ENCODE assay signal across 7 mouse cellular contexts in genomic region chr3:89101459-89101811, GRCm38 (mm10). TPM values are rescaled to one million over a fixed set of nuclear protein-coding genes. Genes with fewer than 3 reads are reported as not detected.
A peak's percentile ranks its signal among the peaks of the same experiment; 100 is the strongest.
DNase-seq lines count a peak whose midpoint lies in the region; ATAC-seq and TF ChIP-seq lines count a peak whose summit lies in the region.

No protein-coding gene starts in this region.

- no peaks in the 10 kb centered on the region for H3K36me3 ChIP-seq in lung, postnatal 0 days (ENCODE audit: insufficient read depth, low read length)
- H3K36me3 ChIP-seq in embryonic facial prominence, embryonic 13.5 days: peaks cover 34% of the 10 kb centered on the region
- peaks cover 12% of the 10 kb centered on the region for H3K36me3 ChIP-seq in hindbrain, embryonic 16.5 days (ENCODE audit: control insufficient read depth, insufficient read depth, low read length)
- H3K36me3 ChIP-seq in midbrain, embryonic 12.5 days: peaks cover 28% of the 10 kb centered on the region

- TF ChIP-seq EP300 in lung, postnatal 0 days (IDR thresholded peaks at IDR 0.05): no peak

- peak overlapping the region; percentile 66 for H3K4me3 ChIP-seq in lung, postnatal 0 days (ENCODE audit: low read depth, low read length)
- peak overlapping the region; percentile 67 for H3K4me3 ChIP-seq in embryonic facial prominence, embryonic 13.5 days
- H3K4me3 ChIP-seq in hindbrain, embryonic 16.5 days (ENCODE audit: low read length): peak overlapping the region; percentile 62
- H3K4me3 ChIP-seq in midbrain, embryonic 12.5 days: peak overlapping the region; percentile 82

- ATAC-seq in lung, postnatal 0 days: peak; percentile 18
- ATAC-seq in embryonic facial prominence, embryonic 13.5 days (ENCODE audit: insufficient number of reproducible peaks, insufficient read depth, low FRiP score, low TSS enrichment, low read depth): no peak
- peak; percentile 35 for ATAC-seq in hindbrain, embryonic 16.5 days
- ATAC-seq in midbrain, embryonic 12.5 days (ENCODE audit: low FRiP score, low read depth): no peak

- peak overlapping the region; percentile 35; the same call in 1 of the 2 replicates for H3K27ac ChIP-seq in lung, postnatal 0 days (ENCODE audit: low read length)
- peak overlapping the region; percentile 68 for H3K27ac ChIP-seq in embryonic facial prominence, embryonic 13.5 days
- H3K27ac ChIP-seq in hindbrain, embryonic 16.5 days (ENCODE audit: low read depth, low read length): peak overlapping the region; percentile 70
- peak overlapping the region; percentile 73 for H3K27ac ChIP-seq in midbrain, embryonic 12.5 days (replicated peaks)

- peaks cover 4% of the 10 kb centered on the region; the same call in 1 of the 2 replicates for H3K4me1 ChIP-seq in lung, postnatal 0 days (ENCODE audit: insufficient read depth, low read depth, low read length)
- peaks cover 35% of the 10 kb centered on the region for H3K4me1 ChIP-seq in embryonic facial prominence, embryonic 13.5 days
- peaks cover 27% of the 10 kb centered on the region for H3K4me1 ChIP-seq in hindbrain, embryonic 16.5 days (ENCODE audit: control insufficient read depth, insufficient read depth, low read depth, low read length)
- H3K4me1 ChIP-seq in midbrain, embryonic 12.5 days: peaks cover 27% of the 10 kb centered on the region

- WGBS in lung, postnatal 0 days: under 1% methylated on average over 19 of the region's 19 CpGs
- under 1% methylated on average over 19 of the region's 19 CpGs for WGBS in embryonic facial prominence, embryonic 13.5 days
- 0% methylated on average over 19 of the region's 19 CpGs for WGBS in hindbrain, embryonic 16.5 days
- WGBS in midbrain, embryonic 12.5 days: 1% methylated on average over 19 of the region's 19 CpGs

- no peaks in the 10 kb centered on the region for H3K9me3 ChIP-seq in lung, postnatal 0 days (ENCODE audit: low read length)
- H3K9me3 ChIP-seq in embryonic facial prominence, embryonic 13.5 days: no peaks in the 10 kb centered on the region
- H3K9me3 ChIP-seq in hindbrain, embryonic 16.5 days (ENCODE audit: control insufficient read depth, low read length): no peaks in the 10 kb centered on the region
- H3K9me3 ChIP-seq in midbrain, embryonic 12.5 days: no peaks in the 10 kb centered on the region

- H3K9ac ChIP-seq in lung, postnatal 0 days (replicated peaks; ENCODE audit: low read depth): peak overlapping the region; percentile 35
- H3K9ac ChIP-seq in embryonic facial prominence, embryonic 13.5 days: peak overlapping the region; percentile 76
- peak overlapping the region; percentile 72 for H3K9ac ChIP-seq in hindbrain, embryonic 16.5 days (ENCODE audit: low read depth, low read length)
- peak overlapping the region; percentile 74 for H3K9ac ChIP-seq in midbrain, embryonic 12.5 days (replicated peaks)

- H3K27me3 ChIP-seq in lung, postnatal 0 days (replicated peaks; ENCODE audit: insufficient read depth, low read length): no peaks in the 10 kb centered on the region
- H3K27me3 ChIP-seq in embryonic facial prominence, embryonic 13.5 days: no peaks in the 10 kb centered on the region
- no peaks in the 10 kb centered on the region for H3K27me3 ChIP-seq in hindbrain, embryonic 16.5 days (replicated peaks; ENCODE audit: control insufficient read depth, insufficient read depth, low read length)
- no peaks in the 10 kb centered on the region for H3K27me3 ChIP-seq in midbrain, embryonic 12.5 days

- H3K4me2 ChIP-seq in lung, postnatal 0 days (replicated peaks; ENCODE audit: low read depth, low read length): peak overlapping the region; percentile 91
- peak overlapping the region; percentile 85 for H3K4me2 ChIP-seq in embryonic facial prominence, embryonic 13.5 days
- H3K4me2 ChIP-seq in hindbrain, embryonic 16.5 days (ENCODE audit: low read length): peak overlapping the region; percentile 87
- H3K4me2 ChIP-seq in midbrain, embryonic 12.5 days (replicated peaks): peak overlapping the region; percentile 70

- DNase-seq in lung, postnatal 0 days (ENCODE audit: low spot score): no peak
- no peak for DNase-seq in lung, postnatal 14 days
- no peak for DNase-seq in thymus, postnatal 36 days
- no peak for DNase-seq in urinary bladder, postnatal 36 days (ENCODE audit: low spot score in 2 of 2)

- no peak for TF ChIP-seq CTCF in lung, postnatal 0 days (IDR thresholded peaks at IDR 0.05)

RNA-seq across cellular contexts. Expression of gene Fdps, which starts 0.3 kb away (rescaled TPM):
- 185 and 199 TPM in 2 replicates for polyA plus RNA-seq in lung, postnatal 0 days (2015; fragmentation: Nextera tagmentation; extraction: Ambion mirVana)
- polyA plus RNA-seq in embryonic facial prominence, embryonic 13.5 days (2015; fragmentation: Nextera tagmentation; extraction: Ambion mirVana): 193 and 231 TPM in 2 replicates
- polyA plus RNA-seq in hindbrain, embryonic 16.5 days (2015; fragmentation: Nextera tagmentation; extraction: Ambion mirVana): 511 and 525 TPM in 2 replicates
- polyA plus RNA-seq in midbrain, embryonic 12.5 days (2016; fragmentation: Nextera tagmentation; extraction: Ambion mirVana): 307 and 361 TPM in 2 replicates

RNA-seq across cellular contexts. Expression of gene Gm43738, which starts 0.5 kb away (rescaled TPM):
- polyA plus RNA-seq in lung, postnatal 0 days (2015; fragmentation: Nextera tagmentation; extraction: Ambion mirVana): not detected in 2 replicates
- not detected in 2 replicates for polyA plus RNA-seq in embryonic facial prominence, embryonic 13.5 days (2015; fragmentation: Nextera tagmentation; extraction: Ambion mirVana)
- not detected in 2 replicates for polyA plus RNA-seq in hindbrain, embryonic 16.5 days (2015; fragmentation: Nextera tagmentation; extraction: Ambion mirVana)
- 0.13 TPM in 1 of 2 replicates, not detected in the other for polyA plus RNA-seq in midbrain, embryonic 12.5 days (2016; fragmentation: Nextera tagmentation; extraction: Ambion mirVana)

RNA-seq across cellular contexts. Expression of gene Rusc1, which starts 8.3 kb away (rescaled TPM):
- 16.0 and 17.9 TPM in 2 replicates for polyA plus RNA-seq in lung, postnatal 0 days (2015; fragmentation: Nextera tagmentation; extraction: Ambion mirVana)
- polyA plus RNA-seq in embryonic facial prominence, embryonic 13.5 days (2015; fragmentation: Nextera tagmentation; extraction: Ambion mirVana): 23.3 and 25.0 TPM in 2 replicates
- 101 and 112 TPM in 2 replicates for polyA plus RNA-seq in hindbrain, embryonic 16.5 days (2015; fragmentation: Nextera tagmentation; extraction: Ambion mirVana)
- 49.8 and 50.9 TPM in 2 replicates for polyA plus RNA-seq in midbrain, embryonic 12.5 days (2016; fragmentation: Nextera tagmentation; extraction: Ambion mirVana)

RNA-seq across cellular contexts. Expression of gene Pklr, which starts 34.5 kb away (rescaled TPM):
- 0.14 and 0.32 TPM in 2 replicates for polyA plus RNA-seq in lung, postnatal 0 days (2015; fragmentation: Nextera tagmentation; extraction: Ambion mirVana)
- 2.0 TPM in 1 of 2 replicates, not detected in the other for polyA plus RNA-seq in embryonic facial prominence, embryonic 13.5 days (2015; fragmentation: Nextera tagmentation; extraction: Ambion mirVana)
- polyA plus RNA-seq in hindbrain, embryonic 16.5 days (2015; fragmentation: Nextera tagmentation; extraction: Ambion mirVana): 0.10 and 0.11 TPM in 2 replicates
- 0.26 and 0.33 TPM in 2 replicates for polyA plus RNA-seq in midbrain, embryonic 12.5 days (2016; fragmentation: Nextera tagmentation; extraction: Ambion mirVana)

RNA-seq across cellular contexts. Expression of gene Hcn3, which starts 58.6 kb away (rescaled TPM):
- 0.19 and 0.31 TPM in 2 replicates for polyA plus RNA-seq in lung, postnatal 0 days (2015; fragmentation: Nextera tagmentation; extraction: Ambion mirVana)
- 3.6 and 4.3 TPM in 2 replicates for polyA plus RNA-seq in embryonic facial prominence, embryonic 13.5 days (2015; fragmentation: Nextera tagmentation; extraction: Ambion mirVana)
- 58.1 and 58.4 TPM in 2 replicates for polyA plus RNA-seq in hindbrain, embryonic 16.5 days (2015; fragmentation: Nextera tagmentation; extraction: Ambion mirVana)
- polyA plus RNA-seq in midbrain, embryonic 12.5 days (2016; fragmentation: Nextera tagmentation; extraction: Ambion mirVana): 17.1 and 22.0 TPM in 2 replicates

Comparison
In these comparisons a context has a peak if more than half of its experiments do, and no peak if none do; other contexts are left out.
1. ATAC-seq: peak in lung, postnatal 0 days (single experiment) and hindbrain, embryonic 16.5 days (single experiment); none in embryonic facial prominence, embryonic 13.5 days (single experiment) and midbrain, embryonic 12.5 days (single experiment).
2. Peak in every context shown above with its lines, with median percentiles within 50 percentile points of each other: H3K27ac ChIP-seq, H3K4me2 ChIP-seq, H3K4me3 ChIP-seq and H3K9ac ChIP-seq.